Mouse (Mus musculus) kidney, adult 2 months (tissue): Measurements from ENCODE around the gene Treml2. TPM values are rescaled to one million over a fixed set of nuclear protein-coding genes. Genes with fewer than 3 reads are reported as not detected.

Source experiments
- DNase-seq: peaks from one replicate; pipeline ENCODE4 v3.0.0; 2021
- H3K27ac ChIP-seq: fragments of 200-500 bp; 2 replicates; pipeline ENCODE4 v1.5.1; 2012; ENCODE audit warnings: low read depth, low read length, control low read depth, inconsistent platforms; ENCODE audit not compliant: insufficient read depth
- H3K27me3 ChIP-seq: fragments of 200-500 bp; replicated peaks from 2 replicates; pipeline ENCODE4 v1.6.1; 2012; ENCODE audit warnings: mild to moderate bottlenecking, moderate library complexity, low read length, inconsistent platforms; ENCODE audit not compliant: control insufficient read depth, insufficient read depth
- H3K36me3 ChIP-seq: fragments of 200-500 bp; 2 replicates; pipeline ENCODE4 v1.6.1; 2012; ENCODE audit warnings: mild to moderate bottlenecking, moderate library complexity, low read length, inconsistent platforms; ENCODE audit not compliant: control insufficient read depth, insufficient read depth
- H3K4me1 ChIP-seq: fragments of 200-500 bp; 2 replicates; pipeline ENCODE4 v1.6.1; 2011; ENCODE audit warnings: low read length; ENCODE audit not compliant: control insufficient read depth, insufficient read depth
- H3K4me3 ChIP-seq: fragments of 200-500 bp; 2 replicates; pipeline ENCODE4 v1.5.1; 2011; ENCODE audit warnings: mild to moderate bottlenecking, low read depth, low read length, control low read depth; ENCODE audit not compliant: insufficient read depth
- CTCF ChIP-seq: fragments of 200-500 bp; conservative IDR thresholded peaks from 2 replicates; pipeline ENCODE4 v1.5.1; 2011; ENCODE audit warnings: low read depth, mild to moderate bottlenecking, control low read depth, low read length, moderate library complexity, mixed read lengths; ENCODE audit not compliant: insufficient read depth, insufficient read length
- POLR2A ChIP-seq: fragments of 200-500 bp; IDR thresholded peaks from one replicate; pipeline ENCODE4 v1.6.1; 2011; ENCODE audit warnings: low read depth, low read length, control low read depth
- WGBS: fragments of 180-500 bp; shearing (Covaris S2); methylation state at CpG from one replicate; pipeline ENCODE4 v1.1.7; 2018; 5-methylcytosine and 5-hydroxymethylcytosine counted together
- polyA plus RNA-seq: library from polyadenylated mRNA; depleted of rRNA; stranded (reverse); fragments of >200 nt; gene quantifications from 2 replicates; pipeline ENCODE4 v1.2.3, GENCODE M21; 2012

Treml2 gene
- polyA plus RNA-seq, 1 experiment = 3.1 TPM

DNA sequence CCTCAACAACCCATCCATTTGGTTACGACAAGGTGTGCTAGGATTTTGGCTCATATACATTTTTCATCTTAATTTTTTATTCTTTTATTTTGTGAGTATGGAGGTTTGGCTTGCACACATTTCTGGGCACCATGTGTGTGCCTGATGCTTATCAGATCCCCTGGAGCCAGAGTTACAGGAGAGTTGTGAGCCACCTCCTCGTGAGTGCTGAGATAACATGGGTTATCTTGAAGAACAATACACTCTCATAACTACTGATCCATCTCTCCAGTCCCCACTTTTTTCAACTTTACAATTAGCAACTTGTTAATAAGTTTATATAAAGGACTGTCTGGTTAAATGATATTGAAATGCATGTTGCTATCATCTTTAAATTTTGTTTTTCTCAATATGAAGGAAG, 22.0 kb downstream of the Treml2 start:
- H3K36me3 ChIP-seq = no peaks in the 10 kb centered on the region
- TF ChIP-seq CTCF (no peak), POLR2A (no peak)
- H3K27ac ChIP-seq = no peak overlapping the region
- no peaks in the 10 kb centered on the region for H3K4me1 ChIP-seq
- no peaks in the 10 kb centered on the region for H3K27me3 ChIP-seq
- WGBS = 82% methylated on average over 2 of the region's 2 CpGs
- no peak overlapping the region for H3K4me3 ChIP-seq
- no peak for DNase-seq

GRCm38 (mm10) chr17:48323236-48323635, 23.9 kb downstream of the Treml2 start:
- DNase-seq = no peak
- 86% methylated on average over 3 of the region's 3 CpGs for WGBS
- Histone ChIP-seq H3K27me3 (no peaks in the 10 kb centered on the region), H3K36me3 (no peaks in the 10 kb centered on the region), H3K27ac (no peak overlapping the region), H3K4me3 (no peak overlapping the region), H3K4me1 (no peaks in the 10 kb centered on the region)
- no peak for TF ChIP-seq CTCF
- TF ChIP-seq POLR2A = no peak

DNA sequence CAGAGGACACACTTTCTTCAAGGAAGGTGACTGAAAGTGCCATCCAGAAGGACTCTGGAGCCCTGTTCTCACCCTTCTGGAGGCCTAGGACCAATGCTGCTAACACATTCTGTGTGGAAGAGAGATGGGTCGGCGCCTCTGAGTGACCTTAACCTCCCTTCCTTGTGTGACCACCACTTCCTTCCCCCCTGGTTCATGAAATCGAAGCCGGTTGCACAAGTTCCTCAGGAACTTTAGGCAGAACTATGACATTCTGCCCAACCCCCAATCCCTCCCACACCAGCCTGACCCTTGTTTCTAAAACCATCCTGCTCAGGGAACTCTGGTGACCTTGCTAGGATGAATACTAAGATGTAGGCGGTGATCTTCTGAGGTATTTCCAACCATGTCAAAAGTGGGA, 25.0 kb downstream of the Treml2 start:
- H3K4me1 ChIP-seq = no peaks in the 10 kb centered on the region
- H3K27me3 ChIP-seq = no peaks in the 10 kb centered on the region
- TF ChIP-seq POLR2A = no peak
- no peak for TF ChIP-seq CTCF
- DNase-seq = no peak
- WGBS = 69% methylated on average over 5 of the region's 5 CpGs
- H3K27ac ChIP-seq = no peak overlapping the region
- H3K36me3 ChIP-seq = no peaks in the 10 kb centered on the region
- no peak overlapping the region for H3K4me3 ChIP-seq

GRCm38 (mm10) chr17:48325093-48325492, 25.8 kb downstream of the Treml2 start:
- 90% methylated on average over 6 of the region's 6 CpGs for WGBS
- TF ChIP-seq POLR2A (no peak), CTCF (no peak)
- no peak overlapping the region for H3K4me3 ChIP-seq
- H3K36me3 ChIP-seq = no peaks in the 10 kb centered on the region
- no peak for DNase-seq
- no peaks in the 10 kb centered on the region for H3K4me1 ChIP-seq
- H3K27me3 ChIP-seq = no peaks in the 10 kb centered on the region
- H3K27ac ChIP-seq = no peak overlapping the region

GRCm38 (mm10) chr17:48325638-48326037, 26.3 kb downstream of the Treml2 start:
- Histone ChIP-seq H3K27me3 (no peaks in the 10 kb centered on the region), H3K36me3 (no peaks in the 10 kb centered on the region), H3K27ac (no peak overlapping the region), H3K4me3 (no peak overlapping the region), H3K4me1 (no peaks in the 10 kb centered on the region)
- 79% methylated on average over 11 of the region's 11 CpGs for WGBS
- no peak for DNase-seq
- no peak for TF ChIP-seq POLR2A
- no peak for TF ChIP-seq CTCF

DNA sequence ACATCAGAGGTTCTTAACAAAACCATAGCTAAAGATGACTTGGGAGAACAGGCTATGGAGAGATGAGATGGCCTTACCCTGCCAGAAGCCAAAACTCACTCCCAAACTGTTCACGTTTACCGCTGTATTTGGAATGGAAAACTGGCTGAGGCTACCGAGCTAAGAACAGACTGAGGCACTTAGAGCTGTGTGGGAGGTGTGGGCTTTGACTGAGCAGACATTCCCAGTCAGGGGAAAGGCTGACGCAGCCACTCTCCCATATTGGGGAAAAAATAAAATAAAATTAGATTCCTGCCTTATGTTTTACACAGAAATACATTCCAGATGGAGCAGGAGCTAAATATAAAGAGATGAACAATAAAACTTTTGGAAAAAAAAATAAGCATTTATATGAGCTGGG, 27.4 kb downstream of the Treml2 start:
- TF ChIP-seq CTCF (no peak), POLR2A (no peak)
- H3K27ac ChIP-seq = no peak overlapping the region
- H3K36me3 ChIP-seq = no peaks in the 10 kb centered on the region
- H3K4me3 ChIP-seq = no peak overlapping the region
- no peaks in the 10 kb centered on the region for H3K27me3 ChIP-seq
- 66% methylated on average over 4 of the region's 4 CpGs for WGBS
- no peak for DNase-seq
- no peaks in the 10 kb centered on the region for H3K4me1 ChIP-seq

DNA sequence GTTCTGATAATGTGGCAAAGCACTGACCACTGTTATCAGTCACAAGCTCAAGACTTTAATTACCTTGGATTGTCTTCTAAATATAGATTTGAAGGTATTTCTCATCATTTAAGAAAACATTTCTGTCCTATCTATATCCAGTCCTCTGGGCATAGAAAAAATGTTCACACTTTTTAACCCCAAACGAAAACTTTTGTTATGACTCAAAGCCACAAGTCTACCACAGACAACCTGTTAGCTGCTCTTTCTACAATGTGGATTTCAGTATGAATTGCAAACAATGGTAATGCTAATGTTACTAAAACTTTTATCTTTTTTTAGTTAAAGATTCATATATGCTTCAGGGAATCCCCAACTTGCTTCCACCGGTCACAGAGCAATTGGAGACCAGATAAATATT, 33.2 kb downstream of the Treml2 start:
- TF ChIP-seq POLR2A (no peak), CTCF (no peak)
- 82% methylated on average over 2 of the region's 2 CpGs for WGBS

GRCm38 (mm10) chr17:48334186-48334585, 34.9 kb downstream of the Treml2 start:
- TF ChIP-seq CTCF = no peak
- Histone ChIP-seq H3K36me3 (no peaks in the 10 kb centered on the region), H3K4me1 (no peaks in the 10 kb centered on the region), H3K27ac (no peak overlapping the region), H3K4me3 (no peak overlapping the region), H3K27me3 (no peaks in the 10 kb centered on the region)
- WGBS = 94% methylated on average over 4 of the region's 4 CpGs
- no peak for DNase-seq

More for the DNA sequence above, 33.2 kb downstream of the Treml2 start:
- Histone ChIP-seq H3K4me1 (no peaks in the 10 kb centered on the region), H3K4me3 (no peak overlapping the region), H3K27me3 (no peaks in the 10 kb centered on the region), H3K36me3 (no peaks in the 10 kb centered on the region), H3K27ac (no peak overlapping the region)
- no peak for DNase-seq
